Mouse (Mus musculus) limb, embryonic 10.5 days (tissue): ENCODE results near the gene Ift57. TPM values are rescaled to one million over a fixed set of nuclear protein-coding genes. Genes with fewer than 3 reads are reported as not detected.

Experiments used
- DNase-seq: peaks from one replicate; pipeline ENCODE4 v3.0.0-alpha.2; 2017; ENCODE audit warnings: low spot score
- H3K27ac ChIP-seq: fragments of 300-500 bp; sonication (generic); 2 replicates; pipeline ENCODE4 v1.5.1; 2016; ENCODE audit warnings: mild to moderate bottlenecking
- H3K27me3 ChIP-seq: fragments of 300-500 bp; sonication (generic); 2 replicates; pipeline ENCODE4 v1.6.1; 2016; ENCODE audit warnings: low read depth, mild to moderate bottlenecking; ENCODE audit not compliant: poor library complexity, severe bottlenecking
- H3K36me3 ChIP-seq: fragments of 300-500 bp; sonication (generic); 2 replicates; pipeline ENCODE4 v1.6.1; 2016; ENCODE audit warnings: mild to moderate bottlenecking, moderate library complexity
- H3K4me1 ChIP-seq: fragments of 300-500 bp; sonication (generic); 2 replicates; pipeline ENCODE4 v1.6.1; 2016
- H3K4me3 ChIP-seq: fragments of 300-500 bp; sonication (generic); 2 replicates; pipeline ENCODE4 v1.5.1; 2016; ENCODE audit warnings: mild to moderate bottlenecking, moderate library complexity
- H3K9me3 ChIP-seq: fragments of 300-500 bp; sonication (generic); replicated peaks from 2 replicates; pipeline ENCODE4 v1.6.1; 2016; ENCODE audit warnings: mild to moderate bottlenecking
- WGBS: fragments of 180-500 bp; shearing (Covaris S2); methylation state at CpG from one replicate; pipeline ENCODE4 v1.1.7; 2016; 5-methylcytosine and 5-hydroxymethylcytosine counted together
- polyA plus RNA-seq: library from polyadenylated mRNA; unstranded; fragments of >200 nt; fragmentation: Nextera tagmentation; extraction: Ambion mirVana; gene quantifications from 2 replicates; pipeline ENCODE4 v1.2.1, GENCODE M21; 2016

Gene Ift57
- polyA plus RNA-seq, 1 experiment from 2014 or later: 23.1 TPM

GRCm38 (mm10) chr16:49766326-49766725, 67.3 kb downstream of the Ift57 start:
- no peaks in the 10 kb centered on the region for H3K36me3 ChIP-seq
- no peak overlapping the region for H3K27ac ChIP-seq
- no peak for DNase-seq
- WGBS: 69% methylated on average over 3 of the region's 3 CpGs
- H3K4me1 ChIP-seq: no peaks in the 10 kb centered on the region
- H3K9me3 ChIP-seq: no peaks in the 10 kb centered on the region
- no peak overlapping the region for H3K4me3 ChIP-seq
- H3K27me3 ChIP-seq: no peaks in the 10 kb centered on the region

DNA sequence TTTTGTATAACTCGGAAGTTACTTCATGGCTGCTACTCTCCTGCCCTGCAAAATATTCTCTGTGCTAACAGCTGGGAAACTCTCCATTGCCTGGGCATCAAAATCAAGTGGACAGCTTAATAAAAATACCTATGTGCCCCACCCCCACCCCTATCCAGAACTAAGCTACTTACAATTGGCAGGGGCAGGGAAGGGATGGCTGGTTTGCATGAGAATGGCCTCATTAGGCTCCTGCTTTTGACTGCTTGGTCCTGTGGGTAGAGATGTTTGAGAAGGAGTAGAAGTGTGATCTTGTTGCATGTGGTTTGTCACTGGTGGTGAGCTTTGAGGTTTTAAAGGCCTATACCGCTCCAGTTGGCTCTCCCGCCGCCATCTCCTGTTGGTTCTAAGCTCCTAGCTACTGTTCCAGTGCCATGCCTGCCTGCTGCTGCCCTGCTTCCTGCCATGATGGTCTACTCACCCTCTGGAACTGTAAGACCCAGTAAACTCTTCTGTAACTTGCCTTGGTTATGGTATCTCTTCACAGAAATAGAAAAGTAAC, 69.5 kb downstream of the Ift57 start:
- H3K4me3 ChIP-seq: no peak overlapping the region
- H3K27ac ChIP-seq: no peak overlapping the region
- no peak for DNase-seq
- no peaks in the 10 kb centered on the region for H3K36me3 ChIP-seq
- H3K4me1 ChIP-seq: no peaks in the 10 kb centered on the region
- WGBS: 92% methylated on average over 4 of the region's 4 CpGs
- H3K9me3 ChIP-seq: no peaks in the 10 kb centered on the region
- no peaks in the 10 kb centered on the region for H3K27me3 ChIP-seq

DNA sequence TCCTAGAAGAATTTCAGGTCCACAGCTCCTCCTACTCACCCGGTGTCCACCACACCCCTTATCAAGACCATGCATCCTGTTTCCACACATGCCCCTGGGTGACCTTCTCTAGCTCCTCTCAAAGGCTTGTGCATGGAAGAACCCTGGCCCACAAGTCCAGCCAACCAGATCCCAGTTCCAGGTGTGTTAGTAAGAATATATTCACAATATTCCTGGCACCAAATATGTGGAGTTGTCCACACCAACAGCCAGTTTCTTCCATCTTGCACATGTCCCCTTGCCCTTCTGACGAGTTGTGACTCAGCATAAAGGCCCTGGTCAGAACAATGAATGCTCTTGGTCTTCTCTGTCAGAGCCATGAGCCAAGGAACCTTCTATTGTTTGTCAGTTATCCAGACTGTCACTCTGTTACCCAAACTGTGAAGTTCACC, 70.8 kb downstream of the Ift57 start:
- H3K4me3 ChIP-seq: no peak overlapping the region
- WGBS: 86% methylated on average over 2 of the region's 2 CpGs

GRCm38 (mm10) chr16:49770320-49771189, 71.5 kb downstream of the Ift57 start:
- no peaks in the 10 kb centered on the region for H3K27me3 ChIP-seq
- 90% methylated on average over 12 of the region's 12 CpGs for WGBS
- no peak for DNase-seq
- H3K27ac ChIP-seq: no peak overlapping the region
- no peaks in the 10 kb centered on the region for H3K36me3 ChIP-seq
- H3K4me3 ChIP-seq: no peak overlapping the region
- H3K4me1 ChIP-seq: no peaks in the 10 kb centered on the region
- H3K9me3 ChIP-seq: no peaks in the 10 kb centered on the region

More for the DNA sequence above, 70.8 kb downstream of the Ift57 start:
- Histone ChIP-seq H3K27me3 (no peaks in the 10 kb centered on the region), H3K36me3 (no peaks in the 10 kb centered on the region), H3K4me1 (no peaks in the 10 kb centered on the region), H3K27ac (no peak overlapping the region), H3K9me3 (no peaks in the 10 kb centered on the region)
- DNase-seq: no peak

DNA sequence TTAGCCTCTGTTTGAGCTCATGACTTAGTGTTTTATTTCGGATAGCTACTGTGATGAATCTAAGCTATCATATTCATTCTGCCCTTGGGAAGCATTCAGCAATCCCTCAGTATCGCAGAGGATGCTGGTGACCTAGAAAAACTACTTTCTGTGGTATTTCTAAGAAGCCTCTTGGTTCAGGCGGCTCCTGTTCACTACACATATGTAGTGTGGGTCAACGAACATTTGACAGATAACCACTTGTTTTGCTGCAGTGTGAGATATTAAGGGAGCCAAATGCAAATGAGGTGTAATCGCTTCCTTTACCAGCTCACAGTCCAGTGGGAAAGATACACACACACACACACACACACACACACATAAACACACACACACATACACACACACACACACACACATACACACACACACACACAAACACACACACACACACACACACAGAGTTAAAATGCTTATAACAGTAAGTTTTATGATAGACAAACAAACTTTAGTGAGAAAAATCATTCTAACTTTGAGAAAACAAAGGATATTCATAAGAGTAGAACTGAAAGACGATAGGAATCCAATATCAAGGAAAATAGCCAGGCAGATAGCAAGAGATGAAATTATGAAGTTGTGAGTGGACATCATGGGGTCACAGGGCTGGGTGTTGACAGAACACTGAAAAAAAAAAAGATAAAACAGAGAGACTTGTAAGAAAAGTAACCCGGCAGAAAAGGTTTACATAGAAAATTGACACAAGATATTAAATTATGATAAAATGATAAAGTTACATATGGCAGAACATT, 72.8 kb downstream of the Ift57 start:
- Histone ChIP-seq H3K4me3 (no peak overlapping the region), H3K4me1 (no peaks in the 10 kb centered on the region), H3K27me3 (no peaks in the 10 kb centered on the region), H3K27ac (no peak overlapping the region), H3K36me3 (no peaks in the 10 kb centered on the region), H3K9me3 (no peaks in the 10 kb centered on the region)
- no peak for DNase-seq
- WGBS: 87% methylated on average over 7 of the region's 7 CpGs

DNA sequence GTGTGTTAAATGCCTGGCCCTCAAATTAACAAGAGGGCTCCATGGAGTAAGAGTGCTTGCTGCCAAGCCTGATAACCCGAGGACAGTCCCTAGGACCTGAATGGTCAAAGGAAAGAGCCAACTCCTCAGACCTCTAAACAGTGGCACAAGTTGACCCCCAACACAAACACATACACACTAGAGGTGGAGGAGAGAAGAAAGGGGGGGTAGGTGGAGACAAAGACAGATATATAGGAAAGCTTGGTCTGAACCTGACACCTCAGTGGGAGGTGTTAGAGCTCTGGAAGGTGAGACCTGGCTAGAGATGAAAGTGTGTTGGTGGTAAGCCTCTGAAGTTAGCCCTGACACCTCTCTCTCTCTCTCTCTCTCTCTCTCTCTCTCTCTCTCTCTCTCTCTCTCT, 73.5 kb downstream of the Ift57 start:
- Histone ChIP-seq H3K9me3 (no peaks in the 10 kb centered on the region), H3K4me3 (no peak overlapping the region), H3K4me1 (no peaks in the 10 kb centered on the region), H3K27ac (no peak overlapping the region), H3K27me3 (no peaks in the 10 kb centered on the region), H3K36me3 (no peaks in the 10 kb centered on the region)
- DNase-seq: no peak
- WGBS: 46% methylated on average over 1 of the region's 1 CpGs

DNA sequence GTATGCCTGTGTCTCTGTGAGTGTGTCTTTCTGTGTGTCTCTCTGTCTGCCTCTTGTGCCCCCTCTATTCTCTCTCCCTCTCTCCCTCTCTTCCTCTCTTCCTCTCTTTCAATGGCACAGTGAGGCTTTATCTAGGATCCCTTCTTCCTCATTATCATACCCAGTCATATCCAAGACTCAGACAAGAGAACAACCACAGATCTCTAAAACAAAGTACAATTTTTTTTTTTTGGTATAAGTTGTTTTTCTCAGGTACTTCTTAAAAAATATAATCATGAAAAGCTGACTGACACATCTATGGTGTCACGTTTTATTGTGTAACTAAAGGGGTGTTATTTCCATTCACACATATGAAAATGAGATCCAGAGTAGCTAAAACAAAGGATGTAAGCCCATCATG, 74.0 kb downstream of the Ift57 start:
- H3K27ac ChIP-seq: no peak overlapping the region
- no peaks in the 10 kb centered on the region for H3K36me3 ChIP-seq
- WGBS: 82% methylated on average over 1 of the region's 1 CpGs
- H3K4me1 ChIP-seq: no peaks in the 10 kb centered on the region
- H3K9me3 ChIP-seq: no peaks in the 10 kb centered on the region
- no peaks in the 10 kb centered on the region for H3K27me3 ChIP-seq
- DNase-seq: no peak
- no peak overlapping the region for H3K4me3 ChIP-seq

- Histone ChIP-seq H3K4me1 (no peaks in the 10 kb centered on the region), H3K4me3 (no peak overlapping the region), H3K36me3 (no peaks in the 10 kb centered on the region), H3K9me3 (no peaks in the 10 kb centered on the region), H3K27ac (no peak overlapping the region), H3K27me3 (no peaks in the 10 kb centered on the region)
- DNase-seq: no peak
- 85% methylated on average over 18 of the region's 18 CpGs for WGBS
These were observed 75.3 kb downstream of the Ift57 start for GRCm38 (mm10) chr16:49774059-49775001.

DNA sequence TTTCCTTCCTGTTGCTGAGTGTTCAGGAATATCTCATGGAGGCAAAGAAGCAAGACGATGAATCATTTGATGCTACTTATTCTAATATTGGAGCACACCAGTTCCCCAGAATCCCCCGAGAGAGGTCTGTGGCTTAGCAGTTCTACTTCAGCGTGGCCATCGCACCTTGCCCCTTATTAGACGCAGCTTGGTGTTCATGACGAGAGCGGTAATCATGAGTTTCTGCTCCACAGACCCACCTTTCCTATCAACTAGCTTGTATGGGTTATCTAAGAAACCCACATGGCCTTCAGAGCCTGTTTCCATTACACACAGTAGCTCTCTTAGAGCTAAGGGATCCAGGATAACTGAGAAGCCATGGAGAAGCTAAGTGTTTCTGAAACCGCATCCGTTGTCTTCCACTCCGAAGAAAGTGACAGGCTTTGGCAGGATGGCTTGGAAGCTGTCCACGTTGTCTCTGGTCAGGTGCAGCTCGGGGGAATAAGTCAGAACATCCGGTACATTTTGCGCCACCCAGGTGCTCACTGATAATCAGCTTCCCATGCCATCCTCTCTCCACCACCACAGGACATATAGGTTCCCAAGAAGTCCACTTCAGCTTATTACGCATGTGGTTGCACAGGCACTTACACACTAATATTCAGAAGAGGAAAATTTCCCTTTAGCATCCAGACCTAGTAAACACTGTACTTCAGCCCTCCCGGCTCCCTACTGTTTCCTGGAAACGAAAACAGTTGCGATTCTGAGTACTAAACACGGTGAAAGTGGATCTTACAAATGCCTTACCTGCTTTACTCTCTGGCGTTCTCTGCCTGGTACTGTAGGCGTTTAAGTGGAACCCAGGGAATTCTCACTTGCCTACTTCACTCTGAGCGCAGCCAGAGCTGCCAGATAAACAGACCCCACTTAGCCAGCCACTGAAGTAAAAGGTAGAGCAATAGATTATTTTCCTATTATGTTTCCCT, 76.3 kb downstream of the Ift57 start:
- H3K27ac ChIP-seq: no peak overlapping the region
- H3K27me3 ChIP-seq: no peaks in the 10 kb centered on the region
- no peaks in the 10 kb centered on the region for H3K36me3 ChIP-seq
- WGBS: 91% methylated on average over 22 of the region's 22 CpGs
- H3K4me3 ChIP-seq: no peak overlapping the region
- H3K4me1 ChIP-seq: no peaks in the 10 kb centered on the region
- no peaks in the 10 kb centered on the region for H3K9me3 ChIP-seq
- DNase-seq: no peak

GRCm38 (mm10) chr16:49776981-49777380, 77.9 kb downstream of the Ift57 start:
- Histone ChIP-seq H3K4me3 (no peak overlapping the region), H3K4me1 (no peaks in the 10 kb centered on the region), H3K36me3 (no peaks in the 10 kb centered on the region), H3K27ac (no peak overlapping the region), H3K27me3 (no peaks in the 10 kb centered on the region), H3K9me3 (no peaks in the 10 kb centered on the region)
- 81% methylated on average over 7 of the region's 7 CpGs for WGBS
- no peak for DNase-seq

DNA sequence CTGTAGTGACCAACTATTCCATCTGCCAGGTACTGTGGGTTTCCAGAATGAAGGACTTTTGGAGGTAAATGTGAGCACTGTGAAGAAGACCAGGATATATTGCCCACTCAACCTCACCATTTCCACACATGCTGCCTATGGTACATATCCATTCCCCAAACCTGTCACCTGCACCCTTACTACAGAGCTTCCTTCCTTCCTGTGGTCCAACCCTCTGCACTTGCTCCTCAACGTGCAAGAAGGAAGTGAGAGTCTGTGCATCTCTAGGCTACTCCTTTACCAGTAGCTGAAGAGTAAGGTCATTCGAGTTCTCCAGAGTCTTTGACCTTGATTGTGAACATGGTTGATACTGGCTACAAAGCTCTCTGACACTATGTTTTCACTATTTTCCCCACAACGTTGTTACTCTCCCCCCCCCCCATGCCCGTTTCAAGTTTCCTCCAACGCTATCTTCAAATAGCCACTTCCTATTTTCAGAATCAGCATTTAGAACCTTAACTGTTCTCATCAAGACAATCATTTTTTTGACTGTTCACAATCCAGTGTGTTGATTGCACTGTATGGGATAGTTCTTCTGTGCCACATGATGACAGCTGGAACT, 82.6 kb downstream of the Ift57 start:
- H3K4me1 ChIP-seq: 0 out of 2 replicates have a peak, but pooled peaks cover 3% of the 10 kb centered on the region
- DNase-seq: no peak
- no peaks in the 10 kb centered on the region for H3K36me3 ChIP-seq
- H3K9me3 ChIP-seq: no peaks in the 10 kb centered on the region
- no peak overlapping the region for H3K4me3 ChIP-seq
- no peaks in the 10 kb centered on the region for H3K27me3 ChIP-seq
- 90% methylated on average over 5 of the region's 5 CpGs for WGBS
- H3K27ac ChIP-seq: no peak overlapping the region
